Mouse (Mus musculus): Measurements from ENCODE around the gene Mvb12b.

GRCm38 (mm10) chr2:33892354-33892753, 4.6 kb upstream of the Mvb12b start:
- no peak for TF ChIP-seq CTCF (IDR thresholded peaks at IDR 0.05; ENCODE audit: control insufficient read depth, insufficient read depth, insufficient read length)
- no peak for TF ChIP-seq MYOG (IDR thresholded peaks at IDR 0.05; ENCODE audit: control insufficient read depth, extremely low read depth, insufficient read length)
- no peak for TF ChIP-seq USF1 (IDR thresholded peaks at IDR 0.05; ENCODE audit: low read depth)
